Mouse (Mus musculus) ES-E14 (cell line): ENCODE results near the gene Trpm2. TPM values are rescaled to one million over a fixed set of nuclear protein-coding genes. Genes with fewer than 3 reads are reported as not detected.
A peak's percentile ranks its signal among the peaks of the same experiment; 100 is the strongest.
"Not testable (repeated sequence)": the region's sequence is repeated elsewhere in the genome, so short reads cannot be mapped to it uniquely, and the experiment has no call there.

Experiments used
- DNase-seq: peaks from one replicate; pipeline ENCODE4 v3.0.0-alpha.2; 2013; ENCODE audit warnings: low read depth, low spot score
- H3K27ac ChIP-seq: 2 replicates; pipeline ENCODE4 v1.5.1; 2012; ENCODE audit warnings: low read depth, mild to moderate bottlenecking, low read length, moderate library complexity, mixed read lengths; ENCODE audit not compliant: poor library complexity, insufficient read depth, severe bottlenecking
- H3K36me3 ChIP-seq: 2 replicates; pipeline ENCODE4 v1.6.1; 2012; ENCODE audit warnings: mild to moderate bottlenecking, low read length, moderate library complexity, mixed read lengths; ENCODE audit not compliant: control insufficient read depth, poor library complexity, insufficient read depth, severe bottlenecking
- H3K4me1 ChIP-seq, 2 experiments: fragments of 150-350 bp in 1 of 2; sonication (generic) in 1 of 2; 2 replicates each; pipeline ENCODE4 v1.6.1; 2012; ENCODE audit warnings: low read length in 2 of 2, mild to moderate bottlenecking in 1 of 2, mixed read lengths in 1 of 2; ENCODE audit not compliant: control insufficient read depth in 2 of 2, insufficient read depth in 2 of 2, poor library complexity in 1 of 2
- H3K4me3 ChIP-seq, 2 experiments: fragments of 150-350 bp in 1 of 2; sonication (generic) in 1 of 2; 2 replicates each; pipeline ENCODE4 v1.5.1; 2012; ENCODE audit warnings: low read length in 2 of 2, low read depth in 1 of 2, mild to moderate bottlenecking in 1 of 2, mixed read lengths in 1 of 2; ENCODE audit not compliant: insufficient read depth in 1 of 2, poor library complexity in 1 of 2, severe bottlenecking in 1 of 2
- H3K9ac ChIP-seq: 2 replicates; pipeline ENCODE4 v1.6.1; 2012; ENCODE audit warnings: low read depth, mild to moderate bottlenecking, low read length, mixed read lengths; ENCODE audit not compliant: poor library complexity, insufficient read depth, severe bottlenecking
- H3K9me3 ChIP-seq: fragments of 150-350 bp; sonication (generic); 2 replicates; pipeline ENCODE4 v1.6.1; 2012; ENCODE audit warnings: low read depth, mild to moderate bottlenecking, low read length; ENCODE audit not compliant: control insufficient read depth, insufficient read depth
- CHD2 ChIP-seq: IDR thresholded peaks from 2 replicates; pipeline ENCODE4 v1.6.1; 2014; ENCODE audit warnings: mild to moderate bottlenecking, low read depth, low read length, inconsistent platforms
- HCFC1 ChIP-seq: IDR thresholded peaks from 2 replicates; pipeline ENCODE4 v1.6.1; 2012; ENCODE audit warnings: low read length, inconsistent platforms, borderline replicate concordance; ENCODE audit not compliant: insufficient read depth
- MAFK ChIP-seq: IDR thresholded peaks from 2 replicates; pipeline ENCODE4 v1.6.1; 2014; ENCODE audit warnings: mild to moderate bottlenecking, low read depth, low read length, inconsistent platforms; ENCODE audit not compliant: insufficient read depth
- ZC3H11A ChIP-seq: IDR thresholded peaks from 2 replicates; pipeline ENCODE4 v1.6.1; 2012; ENCODE audit warnings: low read depth, mild to moderate bottlenecking, inconsistent platforms, low read length, borderline replicate concordance
- ZNF384 ChIP-seq: IDR thresholded peaks from 2 replicates; pipeline ENCODE4 v1.6.1; 2012; ENCODE audit warnings: low read depth, low read length, inconsistent platforms
- in situ Hi-C, 2 experiments: fragments of 600-800 bp; cut with MboI; formaldehyde crosslinking; loops; one replicate each; pipeline ENCODE4 v1.15.1; 2025; ENCODE audit warnings: low sequenced_read_pairs in 2 of 2, inconsistent platforms in 1 of 2; ENCODE audit not compliant: unreplicated experiment in 2 of 2
- total RNA-seq: library from RNA; depleted of rRNA; stranded (reverse); fragments of 300-350 nt; gene quantifications from 2 replicates; pipeline ENCODE4 v1.2.3, GENCODE M21; 2012

Gene Trpm2
- total RNA-seq, 1 experiment: 0.54 TPM

DNA sequence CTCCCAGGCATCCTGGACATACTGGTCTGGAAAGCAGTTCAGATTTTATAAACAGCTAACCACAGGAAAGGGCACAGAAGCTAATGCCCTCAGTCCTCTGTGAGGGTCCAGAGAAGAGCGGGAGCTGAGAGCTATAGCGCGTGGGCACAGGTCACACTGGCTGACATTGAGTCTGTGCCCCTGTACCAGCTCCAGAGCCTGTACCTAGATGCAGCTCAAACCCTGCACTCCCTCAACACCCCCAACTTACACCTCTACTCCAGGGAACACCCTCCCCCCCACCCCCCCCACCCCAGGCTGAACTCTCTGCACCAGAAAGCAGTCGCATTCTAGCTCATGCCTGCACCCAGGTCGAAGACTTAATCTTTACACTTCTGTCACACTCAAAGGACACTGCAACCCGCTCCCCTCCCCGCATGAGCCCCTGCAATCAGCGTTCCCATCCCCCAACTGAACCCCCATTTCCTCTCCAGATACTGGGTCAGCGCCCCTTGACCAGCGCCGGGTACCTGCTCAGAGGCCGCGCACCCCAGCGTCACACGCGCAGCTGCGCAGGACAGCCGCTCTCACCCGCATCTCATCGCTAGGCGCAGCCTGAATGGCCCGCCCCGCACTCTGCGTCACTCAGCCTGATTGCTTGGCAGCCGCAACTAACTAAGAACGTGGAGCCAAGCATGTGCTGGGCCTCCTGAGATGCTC is 940 bp downstream of the Trpm2 start:
- Histone ChIP-seq H3K9ac (peak overlapping the region; percentile 39; the same call in 1 of the 2 replicates), H3K4me1 (peaks cover 0 to 2% of the 10 kb centered on the region in 2 experiments; a peak in 1 of 4 replicates), H3K9me3 (no peaks in the 10 kb centered on the region), H3K36me3 (no peaks in the 10 kb centered on the region), H3K4me3 (peak overlapping the region; percentile 30 to 51; a peak in 3 of 4 replicates), H3K27ac (no peak overlapping the region)
- no peak for TF ChIP-seq ZNF384
- no peak for TF ChIP-seq CHD2
- TF ChIP-seq ZC3H11A: no peak
- TF ChIP-seq MAFK: no peak
- TF ChIP-seq HCFC1: no peak
- peak; percentile 26 for DNase-seq
- in situ Hi-C loops: no loop called here

DNA sequence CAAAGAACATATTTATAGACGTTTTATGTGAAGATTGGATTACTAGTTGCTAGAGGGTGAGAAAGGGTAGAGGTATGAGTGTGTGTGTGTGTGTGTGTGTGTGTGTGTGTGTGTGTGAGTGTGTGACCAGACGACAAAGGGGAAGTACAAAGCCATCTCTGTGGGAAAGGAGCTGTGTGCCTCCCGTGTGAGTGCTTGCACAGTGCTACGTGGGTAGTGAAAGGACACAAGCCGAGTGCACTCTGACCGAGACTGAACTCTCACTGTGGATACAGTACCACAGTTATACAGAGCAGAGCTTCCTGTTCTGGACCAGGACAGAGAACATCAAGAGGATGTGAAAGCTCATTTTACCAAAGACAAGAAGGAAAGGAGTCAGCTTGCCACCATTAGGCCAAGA is 6.4 kb downstream of the Trpm2 start:
- Histone ChIP-seq H3K36me3 (no peaks in the 10 kb centered on the region), H3K4me3 (no peak overlapping the region), H3K9me3 (no peaks in the 10 kb centered on the region), H3K27ac (no peak overlapping the region), H3K9ac (no peak overlapping the region), H3K4me1 (no peaks in the 10 kb centered on the region)
- TF ChIP-seq CHD2 (no peak), MAFK (no peak), HCFC1 (no peak), ZNF384 (no peak), ZC3H11A (no peak)
- in situ Hi-C loops: no loop called here
- DNase-seq: no peak

DNA sequence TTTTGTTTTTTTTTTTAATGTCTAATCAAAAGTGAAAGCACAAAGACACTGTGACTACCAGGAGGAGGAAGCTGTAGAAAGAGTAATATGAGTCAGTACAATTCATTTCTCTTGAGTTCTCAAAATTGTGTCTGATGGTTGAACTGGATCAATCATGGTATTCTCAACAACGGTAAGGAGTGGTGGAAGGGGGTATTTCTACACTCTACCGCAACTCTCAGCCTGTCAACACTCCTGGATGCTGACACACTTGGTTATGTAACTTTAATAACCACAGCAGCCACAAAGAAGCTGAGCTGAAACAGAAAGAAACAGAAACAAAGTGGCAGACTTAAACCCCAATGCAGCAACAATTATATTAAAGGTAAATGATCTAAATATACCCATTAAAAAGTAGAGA is 7.6 kb downstream of the Trpm2 start:
- Histone ChIP-seq H3K4me3 (no peak overlapping the region), H3K36me3 (no peaks in the 10 kb centered on the region), H3K27ac (no peak overlapping the region), H3K9ac (no peak overlapping the region), H3K9me3 (no peaks in the 10 kb centered on the region), H3K4me1 (no peaks in the 10 kb centered on the region)
- no peak for TF ChIP-seq ZC3H11A
- no peak for TF ChIP-seq HCFC1
- no peak for TF ChIP-seq ZNF384
- TF ChIP-seq CHD2: no peak
- TF ChIP-seq MAFK: no peak
- in situ Hi-C loops: no loop called here
- no peak for DNase-seq

GRCm38 (mm10) chr10:77950468-77950867 is 19.9 kb downstream of the Trpm2 start:
- H3K4me3 ChIP-seq, H3K27ac ChIP-seq, H3K9me3 ChIP-seq, H3K4me1 ChIP-seq, DNase-seq, H3K9ac ChIP-seq, H3K36me3 ChIP-seq, in situ Hi-C loops: not testable (repeated sequence)

GRCm38 (mm10) chr10:77939685-77940084 is 30.7 kb downstream of the Trpm2 start:
- no peak overlapping the region for H3K4me3 ChIP-seq
- no peaks in the 10 kb centered on the region for H3K9me3 ChIP-seq
- TF ChIP-seq HCFC1 (no peak), MAFK (no peak), ZNF384 (no peak), ZC3H11A (no peak), CHD2 (no peak)
- in situ Hi-C loops: no loop called here
- no peak overlapping the region for H3K27ac ChIP-seq
- no peak for DNase-seq
- no peak overlapping the region for H3K9ac ChIP-seq
- H3K36me3 ChIP-seq: no peaks in the 10 kb centered on the region
- H3K4me1 ChIP-seq: no peaks in the 10 kb centered on the region
